Mouse (Mus musculus) lung, postnatal 0 days (tissue): ENCODE data around the gene Cyp2c65.

Experiments
- CTCF ChIP-seq: IDR thresholded peaks from 2 replicates; pipeline ENCODE4 v1.5.1; 2016; ENCODE audit warnings: antibody characterized with exemption, mild to moderate bottlenecking
- EP300 ChIP-seq: IDR thresholded peaks from 2 replicates; pipeline ENCODE4 v1.6.1; 2016; ENCODE audit warnings: antibody characterized with exemption, mild to moderate bottlenecking, control low read depth

GRCm38 (mm10) chr19:39057928-39058327 lies 2.9 kb upstream of the Cyp2c65 start:
- no peak for TF ChIP-seq CTCF
- no peak for TF ChIP-seq EP300
